Mouse (Mus musculus) CD4-positive naive resting alpha-beta T cell, adult 57 days (primary cell): ENCODE measurements around the gene Taf1d. TPM values are rescaled to one million over a fixed set of nuclear protein-coding genes. Genes with fewer than 3 reads are reported as not detected.

Experiments
- total RNA-seq: library from RNA; stranded (reverse); gene quantifications from one replicate; pipeline ENCODE4 v1.2.4, GENCODE M21; 2023

Gene Taf1d
- 292 TPM for total RNA-seq

GRCm38 (mm10) chr9:15305503-15306397 is at the start of gene Taf1d:
Taf1d (plus strand) TSS chr9:15306214.

DNA sequence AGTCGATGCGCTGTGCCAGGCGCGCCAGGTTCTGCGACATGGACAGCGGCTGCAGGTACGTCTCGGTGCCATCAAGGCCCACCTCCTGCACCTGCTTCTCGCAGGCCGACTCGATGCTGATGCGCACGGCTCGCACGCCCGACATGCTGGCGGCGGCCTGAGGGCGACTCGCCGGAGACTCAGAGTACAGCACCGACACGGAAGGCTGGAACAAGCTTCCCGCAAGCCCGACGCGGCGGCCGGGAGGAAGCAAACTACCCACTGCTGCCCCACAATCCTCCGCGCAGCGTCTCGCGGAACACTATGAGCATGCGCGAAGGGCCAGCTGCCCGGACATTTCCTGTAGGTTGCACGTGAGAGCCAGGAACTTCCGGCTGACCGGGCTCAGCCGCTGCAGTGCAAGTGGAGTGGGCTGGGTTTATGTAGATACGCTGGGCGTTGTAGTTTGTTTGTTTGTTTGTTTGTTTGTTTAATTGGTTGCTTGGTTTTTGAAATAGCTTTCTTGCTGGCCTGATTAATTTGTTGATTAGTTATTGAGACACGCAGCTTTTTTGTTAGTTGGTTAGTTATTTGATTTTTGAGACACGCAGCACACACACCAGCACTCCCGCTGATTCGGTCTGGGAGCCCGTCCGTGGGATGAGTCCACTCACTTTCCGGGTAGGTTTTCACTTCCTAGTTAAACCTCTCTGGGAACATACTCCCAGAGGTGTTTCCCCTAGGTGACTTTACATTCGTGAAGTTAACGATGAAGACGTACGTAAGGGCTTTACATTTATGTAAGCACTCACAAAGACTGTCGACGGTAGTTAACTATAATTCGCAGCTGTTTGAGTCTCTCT is 26.1 kb upstream of the Taf1d start, which contains the start of gene Med17:
Gene Med17 (minus strand): TSS at position 283 of the 842 bp plus-strand sequence.

GRCm38 (mm10) chr9:15306398-15307119 is 545 bp downstream of the Taf1d start, which contains the start of gene 4931406C07Rik:
4931406C07Rik (minus strand) TSS chr9:15306448.

DNA sequence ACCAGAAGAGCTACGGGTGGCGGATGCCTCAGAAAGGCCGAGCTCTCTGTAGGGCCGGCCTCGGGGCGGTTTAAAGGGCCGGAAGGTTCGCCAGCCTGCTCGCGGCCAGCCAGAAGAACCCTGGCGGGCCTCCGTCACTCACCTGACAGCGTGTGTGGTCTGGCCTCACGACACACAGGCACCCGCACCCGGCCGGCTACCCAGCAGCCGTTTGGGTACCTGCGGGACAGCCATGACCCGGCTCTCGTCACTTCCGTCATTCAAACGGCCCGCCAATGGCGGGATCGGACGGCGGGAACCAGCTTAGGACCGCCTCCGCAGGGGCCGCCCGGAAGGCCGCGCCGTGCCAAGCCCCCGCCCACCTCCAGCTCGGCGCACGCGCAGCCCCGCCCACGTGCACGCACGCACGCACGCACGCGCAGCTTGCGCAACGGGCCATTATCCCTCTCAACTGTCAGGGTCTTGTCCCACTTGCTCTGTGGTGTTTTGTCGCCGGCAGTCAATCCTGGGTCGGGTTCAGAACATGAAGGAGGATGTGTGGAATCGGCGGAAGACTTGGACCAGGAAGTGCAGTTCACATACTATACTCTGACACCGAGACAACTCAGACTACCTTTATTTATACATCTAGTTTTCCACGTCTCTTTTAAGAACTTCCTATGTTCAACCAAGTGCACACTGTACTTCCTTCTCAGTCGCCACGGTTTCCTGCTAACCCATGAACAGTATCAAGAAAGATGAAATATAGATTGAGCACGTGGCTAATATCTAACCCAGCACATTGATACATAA is 51.7 kb downstream of the Taf1d start, which contains the start of gene Cep295:
Gene Cep295 (minus strand): TSS at position 305 of the 792 bp plus-strand sequence.

Other genes starting within 250 kb of the Taf1d start
- gene Hephl1, start 194.1 kb upstream of the Taf1d start, total RNA-seq, result not detected
- gene Vstm5, start 67.2 kb upstream of the Taf1d start, total RNA-seq, result not detected
- 48.2 TPM for gene Med17, start 26.3 kb upstream of the Taf1d start, total RNA-seq
- gene 4931406C07Rik, start 234 bp downstream of the Taf1d start, total RNA-seq, result 3.4 TPM
- gene Cep295, start 51.6 kb downstream of the Taf1d start, total RNA-seq, result 40.4 TPM
- 13.6 TPM for gene Smco4, start 187.2 kb downstream of the Taf1d start, total RNA-seq